Mouse (Mus musculus): ENCODE measurements around the gene Bad. TPM values are rescaled to one million over a fixed set of nuclear protein-coding genes. Genes with fewer than 3 reads are reported as not detected.

Bad gene
- polyA plus RNA-seq, 1 experiment from 2014 or later, result 79.3 TPM

GRCm38 (mm10) chr19:6928080-6928479 lies 13.6 kb upstream of the Bad start:
- Histone ChIP-seq H3K9ac (no peak overlapping the region), H3K27ac (no peak overlapping the region), H3K4me1 (peaks cover 17% of the 10 kb centered on the region), H3K36me3 (ENCODE audit: poor library complexity, severe bottlenecking) (no peaks in the 10 kb centered on the region), H3K9me3 (replicated peaks) (no peaks in the 10 kb centered on the region), H3K27me3 (peaks cover 96% of the 10 kb centered on the region), H3K4me3 (no peak overlapping the region), H3K4me2 (no peak overlapping the region)
- no peak for ATAC-seq
- 8% methylated on average over 9 of the region's 9 CpGs for WGBS

- no peak overlapping the region for H3K27ac ChIP-seq
- no peak overlapping the region for H3K9ac ChIP-seq
- H3K4me3 ChIP-seq, result no peak overlapping the region
- no peak overlapping the region for H3K4me2 ChIP-seq
- no peaks in the 10 kb centered on the region for H3K36me3 ChIP-seq (ENCODE audit: poor library complexity, severe bottlenecking)
- WGBS, result 20% methylated on average over 1 of the region's 2 CpGs
- ATAC-seq, result no peak
- H3K9me3 ChIP-seq (replicated peaks), result no peaks in the 10 kb centered on the region
- H3K4me1 ChIP-seq, result peaks cover 23% of the 10 kb centered on the region
- peaks cover 96% of the 10 kb centered on the region for H3K27me3 ChIP-seq
Measured at GRCm38 (mm10) chr19:6931002-6931401, 10.7 kb upstream of the Bad start.

GRCm38 (mm10) chr19:6932018-6932417 lies 9.6 kb upstream of the Bad start:
- no peaks in the 10 kb centered on the region for H3K9me3 ChIP-seq (replicated peaks)
- H3K4me1 ChIP-seq, result peaks cover 15% of the 10 kb centered on the region
- no peak overlapping the region for H3K9ac ChIP-seq
- ATAC-seq, result no peak
- H3K27me3 ChIP-seq, result peaks cover 91% of the 10 kb centered on the region
- no peak overlapping the region for H3K4me3 ChIP-seq
- no peak overlapping the region for H3K4me2 ChIP-seq
- H3K36me3 ChIP-seq (ENCODE audit: poor library complexity, severe bottlenecking), result no peaks in the 10 kb centered on the region
- no peak overlapping the region for H3K27ac ChIP-seq
- WGBS, result 45% methylated on average over 1 of the region's 1 CpGs

GRCm38 (mm10) chr19:6933102-6933435 lies 8.6 kb upstream of the Bad start:
- WGBS, result 18% methylated on average over 4 of the region's 4 CpGs
- Histone ChIP-seq H3K27ac (no peak overlapping the region), H3K27me3 (peaks cover 83% of the 10 kb centered on the region), H3K4me1 (peaks cover 17% of the 10 kb centered on the region), H3K4me3 (no peak overlapping the region; the same call in 1 of the 2 replicates), H3K9ac (peak overlapping the region; percentile 61; the same call in 1 of the 2 replicates), H3K4me2 (peak overlapping the region; percentile 64), H3K9me3 (replicated peaks) (no peaks in the 10 kb centered on the region), H3K36me3 (ENCODE audit: poor library complexity, severe bottlenecking) (no peaks in the 10 kb centered on the region)
- ATAC-seq, result no peak

- H3K9me3 ChIP-seq (replicated peaks), result no peaks in the 10 kb centered on the region
- no peaks in the 10 kb centered on the region for H3K36me3 ChIP-seq (ENCODE audit: poor library complexity, severe bottlenecking)
- peak; percentile 48 for ATAC-seq
- H3K4me3 ChIP-seq, result peak overlapping the region; percentile 39
- peak overlapping the region; percentile 64 for H3K4me2 ChIP-seq
- H3K27ac ChIP-seq, result no peak overlapping the region
- peaks cover 79% of the 10 kb centered on the region for H3K27me3 ChIP-seq
- peak overlapping the region; percentile 61 for H3K9ac ChIP-seq
- peaks cover 23% of the 10 kb centered on the region for H3K4me1 ChIP-seq
- WGBS, result 3% methylated on average over 58 of the region's 58 CpGs
Measured at GRCm38 (mm10) chr19:6933436-6934194, 8.0 kb upstream of the Bad start.

GRCm38 (mm10) chr19:6934195-6934977 lies 7.3 kb upstream of the Bad start, which contains the start of gene Kcnk4:
TSS of gene Kcnk4 (minus strand) at chr19:6934515.
- peaks cover 71% of the 10 kb centered on the region for H3K27me3 ChIP-seq
- ATAC-seq, result 0 out of 2 replicates have a peak, but pooled peaks have one; percentile 3
- peak within 1 kb of the TSS; percentile 39 for H3K4me3 ChIP-seq
- peak within 1 kb of the TSS; percentile 64 for H3K4me2 ChIP-seq
- no peaks in the 10 kb centered on the region for H3K36me3 ChIP-seq (ENCODE audit: poor library complexity, severe bottlenecking)
- H3K9ac ChIP-seq, result peak within 1 kb of the TSS; percentile 61
- WGBS, result 8% methylated on average over 22 of the region's 23 CpGs
- peaks cover 29% of the 10 kb centered on the region for H3K4me1 ChIP-seq
- H3K9me3 ChIP-seq (replicated peaks), result no peaks in the 10 kb centered on the region
- H3K27ac ChIP-seq, result no peak within 1 kb of the TSS

- Histone ChIP-seq H3K4me3 (no peak overlapping the region), H3K36me3 (ENCODE audit: poor library complexity, severe bottlenecking) (no peaks in the 10 kb centered on the region), H3K4me1 (peaks cover 46% of the 10 kb centered on the region), H3K9me3 (replicated peaks) (no peaks in the 10 kb centered on the region), H3K27ac (no peak overlapping the region), H3K27me3 (peaks cover 56% of the 10 kb centered on the region), H3K9ac (no peak overlapping the region), H3K4me2 (no peak overlapping the region)
- 21% methylated on average over 3 of the region's 3 CpGs for WGBS
- ATAC-seq, result no peak
Measured at GRCm38 (mm10) chr19:6936299-6936698, 5.4 kb upstream of the Bad start.

GRCm38 (mm10) chr19:6937541-6938465 lies 3.9 kb upstream of the Bad start:
- H3K4me1 ChIP-seq, result peaks cover 51% of the 10 kb centered on the region
- no peaks in the 10 kb centered on the region for H3K9me3 ChIP-seq (replicated peaks)
- H3K4me2 ChIP-seq, result no peak overlapping the region
- no peaks in the 10 kb centered on the region for H3K36me3 ChIP-seq (ENCODE audit: poor library complexity, severe bottlenecking)
- H3K27me3 ChIP-seq, result peaks cover 41% of the 10 kb centered on the region
- H3K4me3 ChIP-seq, result no peak overlapping the region
- peak overlapping the region; percentile 48; the same call in 1 of the 2 replicates for H3K9ac ChIP-seq
- 81% methylated on average over 16 of the region's 16 CpGs for WGBS
- no peak for ATAC-seq
- H3K27ac ChIP-seq, result no peak overlapping the region

GRCm38 (mm10) chr19:6939106-6940002 lies 2.3 kb upstream of the Bad start:
- 87% methylated on average over 20 of the region's 20 CpGs for WGBS
- H3K27me3 ChIP-seq, result peaks cover 25% of the 10 kb centered on the region
- no peak overlapping the region for H3K27ac ChIP-seq
- ATAC-seq, result no peak
- no peaks in the 10 kb centered on the region for H3K36me3 ChIP-seq (ENCODE audit: poor library complexity, severe bottlenecking)
- no peaks in the 10 kb centered on the region for H3K9me3 ChIP-seq (replicated peaks)
- peaks cover 43% of the 10 kb centered on the region for H3K4me1 ChIP-seq
- peak overlapping the region; percentile 48 for H3K9ac ChIP-seq
- H3K4me3 ChIP-seq, result 0 out of 2 replicates have a peak overlapping the region, but pooled peaks have one; percentile 4
- peak overlapping the region; percentile 99 for H3K4me2 ChIP-seq

GRCm38 (mm10) chr19:6940396-6941351 lies 987 bp upstream of the Bad start:
- no peaks in the 10 kb centered on the region for H3K9me3 ChIP-seq (replicated peaks)
- H3K9ac ChIP-seq, result peak overlapping the region; percentile 95
- H3K27ac ChIP-seq, result peak overlapping the region; percentile 59; the same call in 1 of the 2 replicates
- H3K4me1 ChIP-seq, result peaks cover 43% of the 10 kb centered on the region
- peak overlapping the region; percentile 99 for H3K4me2 ChIP-seq
- H3K27me3 ChIP-seq, result peaks cover 12% of the 10 kb centered on the region
- peaks cover 8% of the 10 kb centered on the region for H3K36me3 ChIP-seq (ENCODE audit: poor library complexity, severe bottlenecking)
- peak overlapping the region; percentile 86 for H3K4me3 ChIP-seq
- WGBS, result 21% methylated on average over 28 of the region's 29 CpGs
- ATAC-seq, result peak; percentile 25
